Mouse (Mus musculus): ENCODE results near the gene Kif23. TPM values are rescaled to one million over a fixed set of nuclear protein-coding genes. Genes with fewer than 3 reads are reported as not detected.
A peak's percentile ranks its signal among the peaks of the same experiment; 100 is the strongest.

Gene Kif23
- polyA plus RNA-seq, 1 experiment from 2014 or later = 73.5 TPM

DNA sequence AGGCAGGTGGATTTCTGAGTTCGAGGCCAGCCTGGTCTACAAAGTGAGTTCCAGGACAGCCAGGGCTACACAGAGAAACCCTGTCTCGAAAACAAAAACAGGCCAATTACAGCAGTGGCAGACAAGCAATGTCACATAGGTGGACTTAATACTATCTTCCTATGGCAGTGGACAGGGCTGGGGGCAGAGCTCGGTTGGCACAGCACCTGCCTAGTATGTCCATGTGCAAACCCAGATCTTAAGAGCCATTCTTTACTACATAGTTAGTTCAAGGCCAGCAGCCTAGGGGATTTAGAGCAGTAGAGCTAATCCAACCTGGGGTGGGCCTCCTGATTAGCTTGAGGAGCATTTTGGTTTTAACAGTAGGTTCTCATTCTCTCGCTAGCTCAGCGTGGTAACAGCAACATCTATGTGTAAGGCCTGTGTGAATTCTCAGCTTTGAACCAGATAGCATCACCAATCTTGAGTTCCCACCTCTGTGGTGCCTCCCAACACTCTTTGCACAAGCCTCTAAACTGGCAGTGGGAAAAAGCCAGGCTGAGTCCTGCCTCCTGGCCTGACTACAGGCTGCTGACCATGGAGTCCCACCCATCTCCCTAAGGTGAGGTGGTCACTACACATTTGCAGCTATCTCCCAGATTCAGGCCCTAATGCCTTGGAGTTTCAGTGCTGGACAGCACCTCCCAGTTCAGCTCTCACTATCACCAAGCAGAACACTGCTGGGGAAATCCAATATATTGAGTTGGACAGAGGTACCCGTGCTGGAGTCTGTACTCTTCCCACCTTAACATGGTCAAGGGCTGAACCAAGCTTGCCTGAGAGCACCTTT is 35.1 kb downstream of the Kif23 start:
- H3K4me1 ChIP-seq = peaks cover 65% of the 10 kb centered on the region
- 0 out of 2 replicates have a peak, but pooled peaks have one; percentile 3 for ATAC-seq
- WGBS (ENCODE audit: insufficient replicate concordance) = 20% methylated on average over 6 of the region's 6 CpGs
- peak overlapping the region; percentile 98 for H3K27ac ChIP-seq
- H3K4me2 ChIP-seq = peak overlapping the region; percentile 90
- H3K9ac ChIP-seq = peak overlapping the region; percentile 91
- H3K9me3 ChIP-seq (replicated peaks) = no peaks in the 10 kb centered on the region
- no peaks in the 10 kb centered on the region for H3K27me3 ChIP-seq (replicated peaks)
- peak overlapping the region; percentile 91 for H3K4me3 ChIP-seq
- peaks cover 42% of the 10 kb centered on the region for H3K36me3 ChIP-seq

GRCm38 (mm10) chr9:61910526-61911256 is 35.9 kb downstream of the Kif23 start:
- H3K9ac ChIP-seq = no peak overlapping the region
- no peak overlapping the region for H3K4me2 ChIP-seq
- ATAC-seq = peak; percentile 25
- H3K27ac ChIP-seq = peak overlapping the region; percentile 98
- no peaks in the 10 kb centered on the region for H3K9me3 ChIP-seq (replicated peaks)
- WGBS (ENCODE audit: insufficient replicate concordance) = 14% methylated on average over 20 of the region's 20 CpGs
- no peaks in the 10 kb centered on the region for H3K27me3 ChIP-seq (replicated peaks)
- peaks cover 36% of the 10 kb centered on the region for H3K36me3 ChIP-seq
- H3K4me1 ChIP-seq = peaks cover 58% of the 10 kb centered on the region
- H3K4me3 ChIP-seq = no peak overlapping the region

DNA sequence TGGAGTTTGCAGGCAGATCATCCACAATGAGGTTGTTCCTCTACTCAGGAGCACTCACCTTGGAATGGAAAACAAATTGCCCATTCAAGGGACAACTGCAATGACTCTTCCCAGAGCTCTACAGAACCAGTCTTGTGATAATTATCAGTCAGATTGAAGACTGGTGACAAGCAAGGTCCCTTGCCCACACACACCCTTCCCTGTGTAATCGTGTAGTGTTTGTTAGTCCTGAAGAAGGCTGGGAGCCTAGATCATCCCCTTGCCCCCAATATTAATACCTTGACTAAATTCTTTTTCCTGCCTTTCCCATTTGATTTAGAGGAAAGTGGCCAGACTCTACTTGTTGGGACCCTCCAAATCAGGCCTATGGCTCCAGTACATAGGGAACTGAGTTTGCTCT is 36.9 kb downstream of the Kif23 start:
- no peak overlapping the region for H3K4me2 ChIP-seq

DNA sequence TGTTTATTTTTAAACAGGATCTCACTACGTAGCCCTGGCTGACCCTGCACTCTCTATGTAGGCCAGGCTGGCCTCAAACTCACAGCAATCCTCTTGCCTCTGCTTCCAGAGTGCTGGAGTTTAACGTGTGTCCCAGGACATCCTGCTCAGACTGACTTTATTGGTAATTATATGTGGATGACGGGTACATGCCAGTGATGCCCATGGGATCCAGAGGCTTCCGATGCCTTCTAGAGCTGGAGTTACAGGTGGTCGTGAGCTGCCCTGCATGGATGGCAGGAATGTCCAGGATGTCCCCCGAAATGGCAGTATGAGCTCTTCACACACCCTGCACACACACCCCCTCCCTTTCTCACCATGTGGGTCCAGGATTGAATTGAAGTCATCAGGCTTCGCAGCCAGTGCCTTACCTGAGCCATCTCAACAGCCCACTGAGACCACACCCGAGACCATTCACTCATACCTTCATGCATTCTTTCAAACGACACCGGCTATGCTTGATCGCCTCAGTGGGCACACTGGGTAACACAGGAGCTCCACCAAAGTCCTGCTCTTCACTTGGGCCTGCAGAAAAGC is 37.7 kb downstream of the Kif23 start:
- no peak overlapping the region for H3K4me3 ChIP-seq
- peaks cover 34% of the 10 kb centered on the region for H3K36me3 ChIP-seq
- peaks cover 52% of the 10 kb centered on the region for H3K4me1 ChIP-seq

More for the DNA sequence above, 36.9 kb downstream of the Kif23 start:
- H3K9ac ChIP-seq = no peak overlapping the region
- H3K27me3 ChIP-seq (replicated peaks) = no peaks in the 10 kb centered on the region
- peaks cover 52% of the 10 kb centered on the region for H3K4me1 ChIP-seq
- no peaks in the 10 kb centered on the region for H3K9me3 ChIP-seq (replicated peaks)
- 56% methylated on average over 1 of the region's 1 CpGs for WGBS (ENCODE audit: insufficient replicate concordance)
- H3K36me3 ChIP-seq = peaks cover 36% of the 10 kb centered on the region
- ATAC-seq = no peak
- H3K4me3 ChIP-seq = no peak overlapping the region
- H3K27ac ChIP-seq = no peak overlapping the region

DNA sequence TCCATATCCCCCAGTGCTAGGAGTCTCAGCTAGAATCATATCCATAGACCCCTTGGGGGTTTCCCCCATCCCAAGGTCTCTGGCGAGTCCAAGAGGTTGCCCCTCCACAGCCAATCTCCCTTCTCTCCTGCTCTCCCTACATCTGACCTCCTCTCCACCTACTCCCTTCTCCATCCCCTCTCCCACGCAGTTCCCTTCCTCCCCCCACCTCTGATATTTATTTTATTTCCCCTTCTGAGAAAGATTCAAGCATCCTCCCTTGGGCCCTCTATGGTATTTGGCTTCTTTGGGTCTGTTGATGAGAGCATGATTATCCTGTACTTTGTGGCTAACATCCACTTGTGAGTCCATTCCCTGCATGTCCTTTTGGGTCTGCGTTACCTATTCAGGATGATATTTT is 38.2 kb downstream of the Kif23 start:
- H3K27me3 ChIP-seq (replicated peaks) = 0 out of 2 replicates have a peak, but pooled peaks cover 5% of the 10 kb centered on the region
- peaks cover 29% of the 10 kb centered on the region for H3K36me3 ChIP-seq
- H3K9me3 ChIP-seq (replicated peaks) = no peaks in the 10 kb centered on the region
- no peak overlapping the region for H3K27ac ChIP-seq
- H3K4me2 ChIP-seq = no peak overlapping the region
- peaks cover 48% of the 10 kb centered on the region for H3K4me1 ChIP-seq
- 69% methylated on average over 3 of the region's 3 CpGs for WGBS (ENCODE audit: insufficient replicate concordance)
- no peak overlapping the region for H3K9ac ChIP-seq
- ATAC-seq = no peak
- no peak overlapping the region for H3K4me3 ChIP-seq

More for the DNA sequence above, 37.7 kb downstream of the Kif23 start:
- no peak overlapping the region for H3K27ac ChIP-seq
- ATAC-seq = no peak
- H3K9ac ChIP-seq = no peak overlapping the region
- H3K4me2 ChIP-seq = no peak overlapping the region
- no peaks in the 10 kb centered on the region for H3K9me3 ChIP-seq (replicated peaks)
- no peaks in the 10 kb centered on the region for H3K27me3 ChIP-seq (replicated peaks)
- WGBS (ENCODE audit: insufficient replicate concordance) = 77% methylated on average over 11 of the region's 11 CpGs

GRCm38 (mm10) chr9:61907621-61908295 is 38.8 kb downstream of the Kif23 start:
- ATAC-seq = no peak
- no peak overlapping the region for H3K27ac ChIP-seq
- H3K4me1 ChIP-seq = peaks cover 43% of the 10 kb centered on the region
- H3K27me3 ChIP-seq (replicated peaks) = peaks cover 10% of the 10 kb centered on the region; the same call in 1 of the 2 replicates
- no peak overlapping the region for H3K4me3 ChIP-seq
- H3K4me2 ChIP-seq = no peak overlapping the region
- WGBS (ENCODE audit: insufficient replicate concordance) = 26% methylated on average over 4 of the region's 4 CpGs
- no peak overlapping the region for H3K9ac ChIP-seq
- H3K36me3 ChIP-seq = peaks cover 23% of the 10 kb centered on the region
- H3K9me3 ChIP-seq (replicated peaks) = no peaks in the 10 kb centered on the region

- ATAC-seq = peak; percentile 46; the same call in 1 of the 2 replicates
- H3K9ac ChIP-seq = no peak overlapping the region
- peaks cover 14% of the 10 kb centered on the region for H3K36me3 ChIP-seq
- peaks cover 18% of the 10 kb centered on the region for H3K27me3 ChIP-seq (replicated peaks)
- H3K27ac ChIP-seq = no peak overlapping the region
- H3K4me1 ChIP-seq = peaks cover 35% of the 10 kb centered on the region
- H3K9me3 ChIP-seq (replicated peaks) = no peaks in the 10 kb centered on the region
- 47% methylated on average over 10 of the region's 10 CpGs for WGBS (ENCODE audit: insufficient replicate concordance)
- no peak overlapping the region for H3K4me3 ChIP-seq
- no peak overlapping the region for H3K4me2 ChIP-seq
Measured at GRCm38 (mm10) chr9:61906912-61907311, 39.7 kb downstream of the Kif23 start.

GRCm38 (mm10) chr9:61905576-61905975 is 41.0 kb downstream of the Kif23 start:
- ATAC-seq = no peak

DNA sequence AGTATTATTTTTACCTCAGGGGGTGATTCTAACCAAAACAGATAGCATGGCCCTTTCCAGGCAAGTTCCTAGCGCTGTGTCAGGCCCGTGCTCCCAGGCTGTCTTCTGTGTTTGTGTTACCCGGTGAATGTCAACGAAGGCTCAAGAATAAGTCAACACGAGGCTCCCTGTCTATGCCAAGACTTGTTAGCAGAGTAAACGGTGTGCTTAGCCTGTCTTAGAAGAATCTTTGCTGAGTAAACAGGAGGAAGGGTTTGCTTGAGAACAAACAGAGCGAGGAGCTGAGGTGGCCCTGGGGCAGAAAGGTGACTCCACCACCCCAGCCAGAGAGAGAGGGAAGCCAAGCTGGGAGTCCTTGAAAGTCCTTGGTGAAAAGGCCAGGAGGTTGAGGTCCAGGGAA is 42.4 kb downstream of the Kif23 start:
- no peaks in the 10 kb centered on the region for H3K36me3 ChIP-seq
- no peak for ATAC-seq
- no peak overlapping the region for H3K4me3 ChIP-seq
- H3K27me3 ChIP-seq (replicated peaks) = peaks cover 38% of the 10 kb centered on the region
- H3K4me2 ChIP-seq = no peak overlapping the region
- no peaks in the 10 kb centered on the region for H3K9me3 ChIP-seq (replicated peaks)
- 51% methylated on average over 7 of the region's 7 CpGs for WGBS (ENCODE audit: insufficient replicate concordance)
- H3K27ac ChIP-seq = no peak overlapping the region
- no peak overlapping the region for H3K9ac ChIP-seq
- H3K4me1 ChIP-seq = peaks cover 14% of the 10 kb centered on the region

More at GRCm38 (mm10) chr9:61905576-61905975, 41.0 kb downstream of the Kif23 start:
- Histone ChIP-seq H3K4me1 (peaks cover 21% of the 10 kb centered on the region), H3K27me3 (replicated peaks) (peaks cover 27% of the 10 kb centered on the region), H3K36me3 (peaks cover under 1% of the 10 kb centered on the region; the same call in 1 of the 2 replicates), H3K9me3 (replicated peaks) (no peaks in the 10 kb centered on the region), H3K4me2 (no peak overlapping the region), H3K27ac (no peak overlapping the region), H3K4me3 (no peak overlapping the region), H3K9ac (no peak overlapping the region)
- WGBS (ENCODE audit: insufficient replicate concordance) = 75% methylated on average over 5 of the region's 5 CpGs

GRCm38 (mm10) chr9:61902445-61902844 is 44.1 kb downstream of the Kif23 start:
- H3K27ac ChIP-seq = no peak overlapping the region
- H3K27me3 ChIP-seq (replicated peaks) = peaks cover 48% of the 10 kb centered on the region
- no peak overlapping the region for H3K4me3 ChIP-seq
- 64% methylated on average over 9 of the region's 9 CpGs for WGBS (ENCODE audit: insufficient replicate concordance)
- no peak overlapping the region for H3K4me2 ChIP-seq
- ATAC-seq = no peak
- H3K4me1 ChIP-seq = peaks cover 10% of the 10 kb centered on the region
- H3K36me3 ChIP-seq = no peaks in the 10 kb centered on the region
- no peaks in the 10 kb centered on the region for H3K9me3 ChIP-seq (replicated peaks)
- H3K9ac ChIP-seq = no peak overlapping the region

DNA sequence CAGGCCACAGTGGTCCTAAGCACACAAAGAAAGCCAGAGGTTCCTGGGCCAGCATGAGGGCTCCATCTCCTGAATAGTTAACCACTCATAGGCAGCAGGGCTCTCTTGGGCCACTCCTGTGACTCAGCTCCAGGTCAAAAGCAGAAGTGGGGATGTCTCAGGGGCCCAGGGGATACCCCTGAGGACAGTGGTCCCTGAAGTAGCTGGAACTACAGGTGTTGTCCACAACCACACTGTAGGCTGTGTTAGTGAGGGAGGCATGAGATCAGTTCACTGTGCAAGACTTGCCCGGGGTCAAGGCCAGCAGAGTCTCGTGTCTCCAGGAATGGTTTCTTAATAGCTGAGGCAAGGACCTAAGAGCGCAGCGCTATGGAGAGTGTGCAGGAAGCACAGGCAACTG is 45.0 kb downstream of the Kif23 start:
- Histone ChIP-seq H3K36me3 (no peaks in the 10 kb centered on the region), H3K27me3 (replicated peaks) (peaks cover 54% of the 10 kb centered on the region), H3K4me1 (peaks cover 2% of the 10 kb centered on the region), H3K9me3 (replicated peaks) (no peaks in the 10 kb centered on the region), H3K27ac (no peak overlapping the region), H3K9ac (no peak overlapping the region), H3K4me3 (no peak overlapping the region), H3K4me2 (no peak overlapping the region)
- 64% methylated on average over 4 of the region's 4 CpGs for WGBS (ENCODE audit: insufficient replicate concordance)
- no peak for ATAC-seq
